Mouse (Mus musculus): ENCODE measurements around the gene Bcl2l1.

Gene Bcl2l1

DNA sequence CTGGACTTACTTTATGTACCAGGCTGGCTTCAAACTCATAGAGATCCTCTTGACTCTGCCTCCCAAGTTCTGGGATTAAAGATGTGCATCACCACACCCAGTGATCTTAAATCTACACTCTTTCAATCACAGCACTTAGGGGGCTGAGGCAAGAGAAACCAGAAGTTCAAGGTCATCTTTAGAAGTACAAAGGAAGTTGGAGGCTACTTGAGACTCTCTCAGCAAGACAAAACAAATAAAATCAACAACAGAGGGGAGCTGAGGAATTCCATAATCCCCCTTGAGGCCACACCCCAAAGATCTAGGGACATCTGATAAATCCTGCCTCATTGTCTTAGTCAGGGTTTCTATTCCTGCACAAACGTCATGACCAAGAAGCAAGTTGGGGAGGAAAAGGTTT lies 59.3 kb downstream of the Bcl2l1 start:
- no peak for DNase-seq (ENCODE audit: low read depth)

DNA sequence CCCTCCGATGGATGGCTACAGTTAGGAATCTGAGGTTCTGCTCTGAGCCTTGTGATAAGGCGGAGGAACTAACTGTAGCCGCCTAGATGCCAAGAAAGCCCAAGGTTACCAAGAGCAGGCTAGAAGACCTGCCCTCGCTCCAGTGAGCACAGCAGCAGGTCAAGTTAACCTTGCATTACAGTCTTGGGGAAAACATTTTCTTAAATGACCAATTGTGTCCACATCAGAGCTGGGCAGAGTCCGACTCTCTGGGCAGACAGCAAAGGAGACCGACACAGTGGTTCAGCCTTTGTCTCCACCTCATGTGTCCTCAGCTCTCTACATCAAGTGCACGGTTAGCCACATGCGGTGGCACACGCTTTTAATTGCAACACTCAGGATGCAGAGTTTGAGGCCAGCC lies 60.0 kb downstream of the Bcl2l1 start:
- peak; percentile 12 for DNase-seq (ENCODE audit: low read depth)

DNA sequence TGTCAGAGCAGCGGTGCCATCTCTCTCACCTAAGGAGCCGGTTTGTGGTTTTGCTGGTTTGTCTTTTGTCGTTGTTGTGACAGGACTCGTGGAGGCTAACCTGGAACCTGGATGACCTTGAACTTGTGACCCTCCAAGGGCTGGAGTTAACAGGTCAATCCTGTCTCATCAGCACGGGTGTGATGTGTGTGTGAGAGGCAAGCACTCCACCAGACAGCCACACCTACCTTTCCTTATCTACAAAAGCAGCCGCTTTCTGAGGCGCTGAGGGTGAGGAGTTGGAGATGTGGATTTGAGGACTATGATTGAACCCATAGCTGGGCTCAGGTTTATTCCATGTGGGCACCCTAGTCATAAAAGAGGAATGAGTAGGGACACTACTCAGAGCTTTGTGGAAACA lies 61.9 kb downstream of the Bcl2l1 start:
- peak; percentile 15 for DNase-seq (ENCODE audit: low read depth)

DNA sequence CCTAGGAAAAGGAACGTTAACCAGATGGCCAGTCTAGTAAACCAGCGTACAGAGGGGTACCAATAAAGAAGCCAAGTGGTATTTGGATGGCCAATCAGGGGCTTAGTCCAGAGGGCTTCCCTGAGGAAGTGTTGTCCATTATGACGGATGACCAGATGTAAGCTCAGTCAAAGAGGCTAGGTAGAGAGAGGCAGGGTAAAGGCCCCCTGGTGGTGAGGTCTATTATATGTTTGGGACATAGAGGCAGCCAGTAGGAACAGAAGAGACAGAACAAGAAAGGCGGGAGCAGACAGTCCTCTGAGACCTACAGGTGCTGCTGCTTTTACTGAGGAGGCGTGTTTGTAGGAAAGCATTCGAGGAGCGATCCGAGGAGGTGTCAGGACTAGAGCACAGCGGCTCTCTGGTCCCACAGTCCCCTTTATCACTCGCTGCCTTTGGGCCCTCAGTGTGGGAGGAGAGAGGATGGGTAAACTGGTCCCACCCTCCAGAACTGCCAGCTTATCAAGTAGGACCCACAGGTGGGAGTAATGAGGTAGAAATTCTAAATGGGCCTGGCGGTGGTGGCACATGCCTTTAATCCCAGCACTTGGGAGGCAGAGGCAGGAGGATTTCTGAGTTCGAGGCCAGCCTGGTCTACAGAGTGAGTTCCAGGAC lies 63.8 kb downstream of the Bcl2l1 start:
- peak; percentile 77 for DNase-seq (ENCODE audit: low read depth)

DNA sequence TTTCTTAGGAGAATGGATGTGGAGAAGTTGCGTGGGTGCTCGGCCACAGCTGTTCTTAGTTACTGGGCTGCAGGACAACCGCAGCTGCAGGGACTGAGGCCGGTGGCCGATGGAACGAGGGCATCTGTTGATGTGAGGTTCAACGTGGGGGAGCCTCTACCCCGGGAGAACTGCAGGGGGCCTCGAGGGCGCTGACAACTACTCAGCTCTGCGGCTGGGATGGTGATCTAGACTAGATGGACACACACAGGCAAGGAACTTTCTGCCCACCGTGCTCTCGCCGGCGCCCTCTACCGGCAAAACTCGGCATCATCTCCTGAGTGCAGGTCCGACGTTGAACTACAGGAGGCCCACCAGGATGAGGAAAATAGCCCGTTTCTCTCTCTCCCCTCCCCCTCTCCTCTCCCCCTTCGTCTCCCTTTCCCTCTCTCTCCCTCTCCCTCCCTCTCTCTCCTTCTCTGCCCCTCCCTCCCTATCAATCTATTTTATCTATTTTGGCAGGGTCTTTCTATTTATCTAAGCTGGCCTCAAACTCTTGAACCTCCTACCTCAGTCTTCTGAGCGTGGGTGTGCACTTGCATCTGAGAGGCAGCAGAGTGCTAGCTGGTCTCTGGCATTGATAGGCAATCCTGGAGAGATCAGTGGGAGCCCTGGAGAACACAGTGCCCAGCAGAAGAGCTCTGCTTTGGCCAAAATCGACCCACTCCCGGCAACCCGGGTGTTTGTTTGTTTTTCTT lies 65.0 kb downstream of the Bcl2l1 start:
- DNase-seq (ENCODE audit: low read depth) = peak; percentile 86

DNA sequence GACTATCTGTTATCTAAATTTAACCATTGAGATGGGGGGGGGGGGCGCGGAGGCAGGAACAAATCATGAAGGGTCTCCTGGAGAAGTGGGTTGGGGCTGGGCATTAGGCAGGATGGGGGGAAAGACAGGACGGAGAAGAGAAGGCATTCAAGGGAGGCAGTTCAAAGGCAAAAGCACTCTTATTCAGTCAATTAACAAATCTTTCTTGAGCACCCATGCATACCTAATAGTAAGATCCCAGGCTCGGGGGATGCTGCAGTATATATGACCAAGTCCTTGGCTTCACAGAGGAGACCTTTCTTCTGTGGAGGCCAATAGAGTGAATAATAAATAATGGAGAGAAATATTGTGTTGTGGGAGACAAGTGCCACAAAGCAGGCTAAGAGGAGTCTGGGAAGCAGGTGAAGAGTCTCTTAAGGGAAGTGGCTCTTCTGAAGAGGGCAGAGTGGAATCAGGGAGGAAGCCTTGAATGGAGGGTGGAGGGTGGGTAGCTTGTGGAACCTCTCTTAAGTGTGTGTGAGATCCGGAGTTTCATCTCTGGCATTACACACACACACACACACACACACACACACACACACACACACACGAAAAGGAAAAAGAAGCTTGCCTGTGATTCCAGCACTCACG lies 66.4 kb downstream of the Bcl2l1 start:
- no peak for DNase-seq (ENCODE audit: low read depth)

DNA sequence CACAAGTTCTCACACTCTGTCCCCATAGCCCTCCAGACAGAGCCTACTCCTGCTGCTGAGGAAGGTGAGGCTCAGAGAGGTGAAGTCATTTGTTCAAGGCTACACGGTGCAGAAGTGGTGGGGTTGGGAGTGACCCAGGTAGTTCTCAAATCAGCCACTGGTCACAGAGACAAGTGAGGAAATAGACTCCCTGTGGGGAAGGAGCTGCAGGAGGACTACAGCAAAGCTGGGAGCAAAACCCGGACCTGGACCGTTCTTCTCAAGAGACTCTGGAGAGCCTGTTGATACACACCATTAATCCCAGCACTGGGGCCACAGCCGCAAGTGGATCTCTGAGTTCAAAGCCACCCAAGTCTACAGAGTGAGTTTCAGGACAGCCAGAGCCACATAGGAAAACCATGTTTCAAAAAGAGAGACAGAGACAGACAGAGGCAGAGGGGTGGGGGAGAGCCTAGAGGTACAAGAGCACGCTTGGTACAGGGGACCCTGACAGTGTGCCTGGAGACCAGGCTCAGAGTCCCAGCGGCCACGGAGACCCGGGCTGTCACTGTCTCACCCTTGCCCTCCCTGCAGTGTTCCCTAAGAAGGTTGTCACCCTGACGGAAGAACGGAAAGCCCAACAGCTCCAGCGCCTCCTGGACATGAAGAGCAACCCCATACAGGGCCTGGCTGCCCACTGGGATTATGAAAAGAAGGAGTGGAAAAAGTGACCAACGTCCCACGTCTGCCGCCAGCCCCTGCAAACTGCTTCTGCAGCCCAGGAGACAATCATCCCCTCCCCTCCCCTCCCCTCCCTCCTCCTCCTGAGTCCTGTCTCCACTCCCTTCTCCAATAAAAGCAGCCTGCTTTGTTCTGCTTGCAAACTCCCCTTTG lies 67.1 kb downstream of the Bcl2l1 start:
- peak; percentile 42 for DNase-seq (ENCODE audit: low read depth)

DNA sequence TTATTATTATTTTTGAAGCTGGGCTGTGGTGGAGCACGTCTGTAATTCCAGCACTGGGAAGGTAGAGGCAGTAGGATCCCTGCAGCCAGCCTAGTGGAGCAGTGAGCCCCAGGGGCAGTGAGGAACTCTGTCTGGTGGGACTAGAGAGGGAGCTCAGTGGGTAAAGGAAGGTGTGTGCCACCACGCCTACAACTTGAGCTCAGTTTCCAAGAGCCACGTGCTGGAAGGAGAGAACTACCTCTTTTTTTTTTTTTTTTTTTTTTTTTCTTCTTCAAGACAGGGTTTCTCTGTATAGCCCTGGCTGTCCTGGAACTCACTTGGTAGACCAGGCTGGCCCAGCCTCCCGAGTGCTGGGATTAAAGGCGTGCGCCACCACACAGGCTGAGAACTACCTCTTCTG lies 68.2 kb downstream of the Bcl2l1 start:
- DNase-seq (ENCODE audit: low read depth) = no peak

DNA sequence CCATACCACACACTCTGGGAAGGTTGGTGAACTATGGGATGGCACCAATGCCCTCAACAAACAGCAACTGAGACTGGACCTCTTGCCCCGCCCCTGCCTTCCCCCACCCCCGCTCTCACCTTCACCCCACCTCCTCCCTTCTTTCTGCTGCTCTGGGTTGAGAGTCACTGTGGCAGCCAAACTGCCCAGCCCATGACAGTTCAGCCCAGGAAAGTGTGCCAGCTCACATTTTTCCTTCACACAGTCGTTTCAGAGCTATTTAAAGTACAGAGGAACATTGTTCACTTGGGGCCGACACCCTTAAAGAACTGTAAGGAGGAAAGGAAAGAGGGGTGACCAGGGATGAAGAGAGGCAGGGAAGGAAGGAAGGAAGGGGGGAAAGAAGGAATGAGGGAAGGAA lies 73.2 kb downstream of the Bcl2l1 start:
- DNase-seq (ENCODE audit: low read depth) = no peak

DNA sequence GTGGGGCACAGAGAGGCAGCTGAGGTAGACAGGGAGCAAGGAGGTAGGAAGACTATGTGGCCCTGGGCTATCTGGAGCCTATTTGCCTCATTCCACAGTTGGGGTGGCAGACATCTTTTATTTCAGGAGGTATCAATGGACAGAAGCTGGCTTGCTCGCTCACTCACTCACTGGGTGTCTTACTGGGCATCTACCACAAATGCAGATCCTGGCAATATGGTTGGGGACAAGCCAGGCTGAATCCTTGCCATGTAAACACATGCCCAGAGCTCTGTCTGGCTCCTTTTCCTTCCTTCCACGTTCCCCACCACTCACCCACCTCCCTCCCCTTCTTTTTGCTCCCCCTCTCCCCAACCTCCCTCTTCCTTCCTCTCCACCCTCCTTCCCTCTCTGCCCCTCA lies 74.0 kb downstream of the Bcl2l1 start:
- no peak for DNase-seq (ENCODE audit: low read depth)

DNA sequence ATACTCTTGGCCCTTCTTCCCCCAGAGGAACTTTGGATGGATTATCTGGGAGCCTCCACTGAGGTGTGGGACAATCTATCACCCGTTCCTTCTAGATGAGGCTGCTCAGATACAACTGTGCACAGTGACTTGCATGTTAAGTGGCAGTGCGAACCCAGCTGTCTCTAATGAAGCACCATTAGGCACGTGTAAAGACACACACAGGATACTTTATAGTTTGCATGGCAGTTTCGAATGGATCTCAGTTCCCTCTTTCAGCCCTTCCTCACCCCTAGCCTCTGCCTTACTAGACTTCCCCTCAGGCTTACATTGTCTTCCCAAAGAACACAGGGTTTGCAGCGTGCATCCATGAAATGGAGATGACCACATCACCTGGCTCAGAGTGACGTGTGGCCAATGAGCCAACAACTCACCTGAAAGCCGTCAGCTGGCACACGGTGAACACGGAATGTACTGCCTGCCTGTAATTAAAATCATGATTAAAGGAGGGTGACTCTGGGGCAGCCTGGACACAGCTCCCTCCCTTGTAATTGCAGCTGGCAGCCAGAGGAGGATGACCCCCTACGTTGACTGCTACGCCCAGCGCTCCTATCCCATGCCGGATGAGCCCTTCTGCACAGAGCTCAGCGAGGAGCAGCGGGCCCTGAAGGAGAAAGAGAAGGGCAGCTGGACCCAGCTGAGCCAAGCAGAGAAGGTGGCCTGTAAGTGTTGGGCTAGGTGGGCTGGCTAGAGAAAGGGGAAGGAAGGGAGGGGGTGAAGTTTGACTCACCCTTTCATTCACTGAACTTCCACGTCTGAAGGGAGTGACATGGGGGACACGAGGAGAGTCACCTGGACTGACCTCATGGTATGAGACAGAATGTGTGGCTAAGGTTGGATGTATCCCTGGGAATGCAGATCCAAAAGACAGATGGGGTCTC lies 74.8 kb downstream of the Bcl2l1 start:
- no peak for DNase-seq (ENCODE audit: low read depth)

DNA sequence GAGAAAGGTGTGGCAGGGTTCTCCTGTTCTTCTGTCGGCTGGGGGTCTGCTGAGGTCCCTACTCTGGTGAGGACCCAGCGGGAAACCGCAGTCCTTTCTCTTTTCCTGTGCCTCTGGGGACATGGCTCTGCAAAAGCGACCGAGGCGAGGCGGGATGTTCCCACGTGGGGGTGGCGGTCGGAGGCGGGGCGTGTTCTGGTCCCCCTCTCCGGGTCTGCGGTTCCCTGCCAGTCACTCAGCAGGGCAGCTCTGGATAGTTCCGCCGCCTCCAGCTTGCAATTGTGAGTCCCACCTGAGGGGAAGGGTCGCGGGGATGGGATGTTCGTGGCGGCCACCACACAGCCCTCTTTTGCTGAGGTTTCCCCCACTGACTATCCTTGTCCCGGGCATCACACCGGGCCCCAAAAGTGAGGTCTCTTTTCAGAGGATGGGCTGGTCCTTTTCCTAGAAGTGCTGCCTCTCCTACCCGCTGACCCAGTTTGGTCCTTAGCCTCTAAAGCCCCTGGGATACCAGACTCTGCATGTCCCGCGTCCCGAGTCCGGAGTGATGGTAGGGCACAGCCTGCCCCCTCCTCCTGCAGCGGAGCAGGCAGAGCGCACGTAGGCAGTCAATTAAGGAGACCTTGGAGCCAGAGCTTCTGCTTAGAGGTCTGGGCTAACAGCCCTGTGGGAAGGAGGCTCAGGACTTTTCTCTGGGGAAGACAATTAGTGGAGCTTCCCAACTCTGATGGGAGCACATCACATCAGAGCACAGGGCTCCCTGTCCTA lies 77.4 kb downstream of the Bcl2l1 start, which contains the start of gene Cox4i2:
Cox4i2 (plus strand) TSS at position 230 of the 768 bp plus-strand sequence.
- no peak for DNase-seq (ENCODE audit: low read depth)

DNA sequence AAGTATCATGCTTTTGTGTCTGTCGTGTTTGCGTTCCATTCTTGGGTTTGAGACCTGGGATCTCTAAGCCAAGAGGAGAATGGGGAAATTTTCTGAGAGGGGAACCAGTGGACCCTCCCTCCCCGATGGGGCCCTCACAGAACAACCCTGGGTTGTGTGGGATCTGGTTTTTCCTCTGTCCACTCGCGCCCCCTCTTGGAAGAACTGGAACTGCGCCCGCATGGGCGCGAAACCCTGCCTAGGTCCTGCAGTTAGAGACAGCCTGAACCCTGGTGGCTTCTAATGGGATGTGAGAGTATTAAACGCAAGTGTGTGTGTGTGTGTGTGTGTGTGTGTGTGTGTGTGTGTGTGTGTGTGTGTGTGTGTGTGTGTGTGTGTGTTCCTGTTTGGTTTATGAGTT lies 89.1 kb downstream of the Bcl2l1 start:
- peak; percentile 95 for DNase-seq (ENCODE audit: low read depth)

DNA sequence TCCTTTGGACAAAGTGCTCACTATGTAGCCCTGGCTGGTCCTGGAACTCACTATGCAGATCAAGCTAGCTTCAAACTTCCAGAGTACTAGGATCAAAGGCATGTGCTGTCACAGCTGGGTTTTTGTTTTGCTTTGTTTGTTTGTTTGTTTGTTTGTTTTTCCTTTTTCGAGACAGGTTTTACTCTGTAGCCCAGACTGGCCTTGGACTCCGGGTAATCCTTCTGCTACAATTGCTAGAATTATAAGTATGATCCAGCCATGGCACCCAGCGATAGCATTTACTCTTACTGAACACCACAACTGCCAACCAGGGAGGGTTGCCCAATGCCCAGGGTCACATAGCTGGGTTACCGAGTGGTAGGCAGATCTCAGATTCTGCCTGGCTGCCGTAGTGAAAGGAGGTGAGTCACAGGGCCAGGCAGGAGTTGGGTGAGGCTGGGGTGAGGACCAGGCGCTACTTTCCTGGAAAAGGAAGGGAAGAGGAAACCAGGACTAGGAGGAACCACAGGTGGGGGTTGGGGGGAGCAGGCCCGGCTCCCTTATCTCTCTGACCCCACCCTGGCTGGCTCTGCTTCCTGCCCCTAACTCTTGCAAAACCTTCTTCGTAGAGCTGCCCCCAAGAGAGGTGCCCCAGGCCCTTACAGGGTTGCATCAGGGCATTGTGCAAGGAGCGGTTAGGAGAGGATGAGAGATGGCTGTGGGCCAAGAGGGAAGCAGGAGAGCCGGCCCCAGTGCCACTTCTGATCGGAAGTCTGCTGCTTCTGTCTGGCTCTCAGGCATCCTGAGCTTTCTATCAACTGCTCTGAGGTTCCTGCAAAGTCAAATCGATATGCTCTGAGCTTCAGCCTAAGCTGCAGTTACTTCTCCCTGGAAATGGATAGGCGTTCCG lies 90.1 kb downstream of the Bcl2l1 start:
- peak; percentile 100 for DNase-seq (ENCODE audit: low read depth)

DNA sequence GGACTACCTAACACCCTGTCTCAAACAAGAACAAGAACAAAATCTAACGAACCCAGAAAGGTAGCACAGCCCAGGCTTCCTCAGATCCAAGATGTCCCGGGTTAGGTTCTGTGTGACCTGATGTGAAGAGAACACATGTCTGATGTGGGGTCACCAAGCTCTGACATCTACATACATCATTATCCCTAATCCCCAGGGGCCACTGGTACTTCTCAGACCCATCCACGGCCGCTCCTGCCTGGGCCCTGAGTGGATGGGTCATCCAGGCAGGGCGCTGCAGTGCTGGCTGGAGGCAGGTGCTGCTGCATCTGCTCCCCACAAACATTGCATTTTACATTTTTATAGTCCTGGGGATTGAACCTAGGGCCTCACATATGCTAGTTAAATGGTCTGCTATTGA lies 91.0 kb downstream of the Bcl2l1 start:
- DNase-seq (ENCODE audit: low read depth) = no peak

DNA sequence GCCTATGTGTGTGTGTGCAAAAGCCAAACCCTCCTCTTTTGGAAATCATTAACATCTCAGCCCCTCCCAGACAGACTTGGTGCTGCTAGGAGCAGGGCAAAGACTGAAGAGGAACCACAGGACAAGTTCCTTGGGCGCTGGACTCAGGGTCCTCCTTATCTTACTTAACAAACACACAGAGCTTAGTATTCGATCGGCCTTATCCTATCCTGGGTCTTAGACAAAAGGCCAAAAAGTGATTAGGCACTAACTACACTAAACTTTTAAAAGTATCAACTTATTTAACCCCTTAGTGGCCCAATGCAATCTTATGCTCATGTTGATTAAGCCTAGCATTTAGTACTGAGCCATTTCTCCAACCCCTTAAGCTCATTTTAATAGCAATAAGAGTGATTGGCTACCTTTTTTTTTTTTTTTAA lies 91.7 kb downstream of the Bcl2l1 start:
- DNase-seq (ENCODE audit: low read depth) = peak; percentile 91

DNA sequence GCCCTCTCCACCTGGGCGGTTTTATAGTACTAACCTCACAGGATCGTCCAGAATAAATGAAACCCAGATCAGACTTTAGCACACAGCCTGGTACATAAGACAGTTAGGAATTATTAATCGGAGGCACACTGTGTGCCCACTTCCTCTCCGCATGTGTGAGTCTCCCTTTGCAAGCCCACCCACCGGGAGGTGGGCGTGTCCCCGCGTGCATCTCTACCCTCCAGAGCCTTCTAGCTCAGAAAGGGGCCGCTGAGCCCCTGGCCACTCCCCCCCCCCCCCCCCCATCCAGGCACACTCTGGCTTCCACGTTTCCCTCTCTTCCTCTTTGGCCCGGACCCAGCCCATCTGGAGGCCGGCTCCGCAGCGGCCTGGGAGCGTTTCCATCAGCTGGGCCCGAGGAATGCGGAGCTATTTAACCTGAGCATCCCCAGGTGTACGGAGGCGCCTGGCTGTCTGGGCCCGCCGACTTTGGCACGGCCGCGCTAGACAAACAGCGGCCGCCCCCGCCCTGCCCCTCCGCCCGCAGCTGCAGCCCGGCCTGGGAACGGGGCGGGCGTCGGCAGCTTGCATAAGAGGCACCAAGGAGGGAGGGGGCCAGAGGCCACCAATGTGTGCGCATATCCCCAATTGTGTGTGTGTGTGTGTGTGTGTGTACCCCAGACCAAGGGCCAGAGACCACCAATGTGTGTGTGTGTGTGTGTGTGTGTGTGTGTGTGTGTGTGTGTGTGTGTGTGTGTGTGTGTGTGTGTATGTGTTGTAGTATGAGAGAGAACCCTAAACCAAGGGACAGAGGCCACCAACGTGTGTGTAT lies 92.3 kb downstream of the Bcl2l1 start:
- DNase-seq (ENCODE audit: low read depth) = peak; percentile 91

DNA sequence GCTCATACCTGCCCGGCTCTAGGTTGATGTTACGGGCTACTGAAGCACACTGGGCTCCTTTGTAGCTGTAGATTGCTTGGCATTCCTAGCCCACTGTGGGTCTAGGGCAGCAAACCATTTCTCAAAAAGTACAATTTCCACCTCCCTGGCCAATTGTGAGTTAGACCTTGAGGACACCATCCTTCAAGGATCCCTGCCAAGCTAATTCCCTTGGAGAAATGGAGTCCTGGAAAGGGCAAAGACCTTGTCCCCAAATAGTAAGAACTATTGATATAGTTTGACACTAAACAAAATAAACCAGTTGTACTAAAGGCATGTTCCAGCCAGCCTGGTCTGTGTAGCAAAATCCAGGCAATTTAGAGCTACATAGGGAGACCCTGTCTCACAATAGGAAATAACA lies 93.2 kb downstream of the Bcl2l1 start:
- DNase-seq (ENCODE audit: low read depth) = no peak
